Mouse (Mus musculus): ENCODE data around the gene Plekhg2. TPM values are rescaled to one million over a fixed set of nuclear protein-coding genes. Genes with fewer than 3 reads are reported as not detected.
A peak's percentile ranks its signal among the peaks of the same experiment; 100 is the strongest.

Gene Plekhg2
- polyA plus RNA-seq, 1 experiment from 2014 or later = 42.8 TPM

DNA sequence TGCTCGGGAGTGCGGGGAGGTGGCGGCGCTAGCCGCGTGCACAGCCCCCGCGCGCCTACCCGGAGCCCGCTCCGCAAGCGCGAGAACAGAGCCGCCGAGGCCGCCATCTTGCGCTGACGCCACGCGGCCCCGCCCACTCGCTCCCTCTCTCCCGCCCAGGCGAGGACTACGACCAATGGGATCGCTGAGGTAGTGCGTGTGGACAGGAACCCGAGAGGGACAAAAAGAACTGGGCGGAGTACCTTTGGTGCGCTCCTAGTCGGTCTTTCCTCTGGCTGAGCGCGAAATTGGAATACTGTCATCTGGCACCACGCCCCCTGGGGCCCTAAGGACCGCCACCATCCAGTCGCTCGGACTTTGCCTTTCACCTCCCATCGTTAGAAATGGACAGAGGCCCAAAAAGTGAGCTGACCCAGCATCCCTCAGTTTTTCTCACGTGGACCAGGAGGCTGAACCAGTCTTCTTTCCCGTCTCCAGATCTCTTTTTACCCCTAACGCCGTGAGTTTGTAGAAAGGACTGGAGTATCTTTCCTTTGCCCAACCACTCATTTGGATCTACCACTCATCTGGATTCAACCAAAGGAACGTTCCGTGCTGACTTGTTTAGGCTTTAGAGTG, 60.4 kb downstream of the Plekhg2 start, which contains the start of gene Timm50:
Gene Timm50 (minus strand): TSS at position 147 of the 618 bp plus-strand sequence.
- Histone ChIP-seq H3K9me3 (no peaks in the 10 kb centered on the region), H3K4me1 (peaks cover 22% of the 10 kb centered on the region), H3K27me3 (no peaks in the 10 kb centered on the region), H3K4me3 (peak within 1 kb of the TSS; percentile 89), H3K27ac (replicated peaks) (peak within 1 kb of the TSS; percentile 79), H3K9ac (replicated peaks) (peak within 1 kb of the TSS; percentile 85), H3K36me3 (peaks cover 61% of the 10 kb centered on the region), H3K4me2 (replicated peaks) (peak within 1 kb of the TSS; percentile 87)
- WGBS = 1% methylated on average over 45 of the region's 45 CpGs
- ATAC-seq (replicated peaks) = peak; percentile 98

DNA sequence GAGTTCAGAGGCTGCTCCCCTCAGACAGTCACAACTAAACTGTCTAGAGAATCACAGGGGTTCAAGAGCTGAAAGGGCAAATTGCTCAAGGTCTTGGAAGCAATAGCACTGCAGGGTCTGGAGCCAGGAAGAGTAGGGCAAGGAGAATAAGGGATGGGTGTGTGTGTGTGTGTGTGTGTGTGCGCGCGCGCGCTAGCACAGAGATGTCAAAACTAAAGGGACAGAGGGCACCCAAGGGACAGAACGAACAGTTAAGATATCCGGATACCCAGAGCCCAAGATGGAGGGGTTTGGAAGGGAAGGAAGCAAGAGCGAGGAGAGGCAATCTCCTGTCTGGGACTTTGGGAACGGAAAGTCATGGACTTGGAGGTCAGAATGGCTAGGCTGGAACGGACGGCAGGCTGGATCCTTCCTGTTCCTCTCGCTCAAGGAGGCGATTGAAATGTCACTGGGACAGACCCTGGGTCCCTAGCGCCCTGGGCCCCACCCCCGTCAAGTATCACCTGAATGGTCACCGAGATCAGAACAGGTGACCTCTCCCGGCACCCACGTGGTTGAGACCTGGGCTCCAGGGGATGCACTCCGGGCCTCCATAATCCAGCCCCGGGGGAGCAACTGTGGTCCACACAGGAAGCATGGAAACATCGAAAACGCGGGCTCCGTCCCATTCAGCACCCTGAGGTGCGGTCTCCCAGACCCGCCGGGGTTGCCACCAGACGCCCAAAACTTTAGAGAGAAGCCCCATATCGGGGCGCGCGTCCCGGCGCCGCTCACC, 61.1 kb downstream of the Plekhg2 start:
- H3K27ac ChIP-seq (replicated peaks) = peak overlapping the region; percentile 79
- H3K4me2 ChIP-seq (replicated peaks) = peak overlapping the region; percentile 87
- peaks cover 61% of the 10 kb centered on the region for H3K36me3 ChIP-seq
- no peaks in the 10 kb centered on the region for H3K9me3 ChIP-seq
- peak overlapping the region; percentile 89 for H3K4me3 ChIP-seq
- peak; percentile 64 for ATAC-seq (replicated peaks)
- H3K9ac ChIP-seq (replicated peaks) = peak overlapping the region; percentile 85
- no peaks in the 10 kb centered on the region for H3K27me3 ChIP-seq
- peaks cover 22% of the 10 kb centered on the region for H3K4me1 ChIP-seq
- 4% methylated on average over 35 of the region's 35 CpGs for WGBS

DNA sequence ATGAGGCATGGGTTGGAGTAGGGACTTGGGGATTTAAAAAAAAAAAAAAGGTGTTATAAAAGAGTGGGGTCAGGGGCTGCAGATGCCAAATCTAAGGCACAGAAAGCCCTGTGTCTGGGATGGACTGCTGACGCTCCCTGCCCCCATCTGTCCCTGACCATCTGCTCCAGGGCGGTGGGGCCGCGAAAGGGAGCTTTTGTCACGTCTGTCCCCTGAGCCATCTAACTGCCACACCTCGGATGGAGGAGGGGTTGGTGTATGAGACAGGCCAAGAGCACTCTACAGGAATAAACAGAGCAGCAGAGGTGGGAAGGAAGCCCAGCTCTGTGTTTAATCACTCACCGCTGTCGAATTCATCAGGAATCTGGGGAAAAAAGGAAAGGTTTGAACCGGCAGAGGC, 62.7 kb downstream of the Plekhg2 start:
- Histone ChIP-seq H3K4me3 (no peak overlapping the region), H3K4me2 (replicated peaks) (no peak overlapping the region), H3K36me3 (peaks cover 61% of the 10 kb centered on the region), H3K27me3 (no peaks in the 10 kb centered on the region), H3K27ac (replicated peaks) (no peak overlapping the region), H3K4me1 (peaks cover 22% of the 10 kb centered on the region), H3K9me3 (no peaks in the 10 kb centered on the region), H3K9ac (replicated peaks) (no peak overlapping the region)
- 81% methylated on average over 9 of the region's 9 CpGs for WGBS
- no peak for ATAC-seq (replicated peaks)

Other genes with a start within 250 kb of the Plekhg2 start
- gene 9530053A07Rik, start 243.1 kb downstream of the Plekhg2 start, polyA plus RNA-seq (2015; fragmentation: Nextera tagmentation; extraction: Ambion mirVana) = 0.08 and 0.11 TPM in 2 replicates
- 97.0 and 109 TPM in 2 replicates for gene Fbl, start 202.9 kb downstream of the Plekhg2 start, polyA plus RNA-seq (2015; fragmentation: Nextera tagmentation; extraction: Ambion mirVana)
- gene Dyrk1b, start 193.1 kb downstream of the Plekhg2 start, polyA plus RNA-seq (2015; fragmentation: Nextera tagmentation; extraction: Ambion mirVana) = 18.1 and 18.6 TPM in 2 replicates
- 5.4 and 16.7 TPM in 2 replicates for gene Eid2, start 104.7 kb downstream of the Plekhg2 start, polyA plus RNA-seq (2015; fragmentation: Nextera tagmentation; extraction: Ambion mirVana)
- gene Eid2b, start 94.9 kb downstream of the Plekhg2 start, polyA plus RNA-seq (2015; fragmentation: Nextera tagmentation; extraction: Ambion mirVana) = 41.3 and 44.9 TPM in 2 replicates
- gene Selenov, start 81.4 kb downstream of the Plekhg2 start, polyA plus RNA-seq (2015; fragmentation: Nextera tagmentation; extraction: Ambion mirVana) = 0.24 and 0.31 TPM in 2 replicates
- gene Dll3, start 70.4 kb downstream of the Plekhg2 start, polyA plus RNA-seq (2015; fragmentation: Nextera tagmentation; extraction: Ambion mirVana) = 15.4 and 16.7 TPM in 2 replicates
- gene Timm50, start 60.5 kb downstream of the Plekhg2 start, polyA plus RNA-seq (2015; fragmentation: Nextera tagmentation; extraction: Ambion mirVana) = 149 and 158 TPM in 2 replicates
- gene Supt5, start 33.9 kb downstream of the Plekhg2 start, polyA plus RNA-seq (2015; fragmentation: Nextera tagmentation; extraction: Ambion mirVana) = 104 and 107 TPM in 2 replicates
- 514 and 544 TPM in 2 replicates for gene Rps16, start 21.9 kb downstream of the Plekhg2 start, polyA plus RNA-seq (2015; fragmentation: Nextera tagmentation; extraction: Ambion mirVana)
- 5.6 and 5.7 TPM in 2 replicates for gene Zfp36, start 7.7 kb upstream of the Plekhg2 start, polyA plus RNA-seq (2015; fragmentation: Nextera tagmentation; extraction: Ambion mirVana)
- 44.6 and 46.9 TPM in 2 replicates for gene Med29, start 20.1 kb upstream of the Plekhg2 start, polyA plus RNA-seq (2015; fragmentation: Nextera tagmentation; extraction: Ambion mirVana)
- gene Paf1, start 20.4 kb upstream of the Plekhg2 start, polyA plus RNA-seq (2015; fragmentation: Nextera tagmentation; extraction: Ambion mirVana) = 98.0 and 106 TPM in 2 replicates
- 4.0 and 4.7 TPM in 2 replicates for gene Gmfg, start 64.8 kb upstream of the Plekhg2 start, polyA plus RNA-seq (2015; fragmentation: Nextera tagmentation; extraction: Ambion mirVana)
- 10.9 and 13.0 TPM in 2 replicates for gene Lrfn1, start 79.4 kb upstream of the Plekhg2 start, polyA plus RNA-seq (2015; fragmentation: Nextera tagmentation; extraction: Ambion mirVana)
- not detected in 2 replicates for gene Ifnl2, start 137.9 kb upstream of the Plekhg2 start, polyA plus RNA-seq (2015; fragmentation: Nextera tagmentation; extraction: Ambion mirVana)
- not detected in 2 replicates for gene Ifnl3, start 150.2 kb upstream of the Plekhg2 start, polyA plus RNA-seq (2015; fragmentation: Nextera tagmentation; extraction: Ambion mirVana)
- not detected in 2 replicates for gene Sycn, start 168.3 kb upstream of the Plekhg2 start, polyA plus RNA-seq (2015; fragmentation: Nextera tagmentation; extraction: Ambion mirVana)
- not detected in 2 replicates for gene Nccrp1, start 174.7 kb upstream of the Plekhg2 start, polyA plus RNA-seq (2015; fragmentation: Nextera tagmentation; extraction: Ambion mirVana)
- gene Samd4b, start 225.5 kb upstream of the Plekhg2 start, polyA plus RNA-seq (2015; fragmentation: Nextera tagmentation; extraction: Ambion mirVana) = 24.3 and 25.7 TPM in 2 replicates
- gene Pak4, start 225.6 kb upstream of the Plekhg2 start, polyA plus RNA-seq (2015; fragmentation: Nextera tagmentation; extraction: Ambion mirVana) = 28.9 and 30.0 TPM in 2 replicates

All from forebrain, embryonic 15.5 days (tissue).